Mouse (Mus musculus) bone marrow, adult 2 months (tissue): ENCODE results near the gene Dusp1.

Source experiments
- CTCF ChIP-seq: fragments of 200-500 bp; IDR thresholded peaks from 2 replicates; pipeline ENCODE4 v1.5.1; 2011; ENCODE audit warnings: low read length, control low read depth; ENCODE audit not compliant: control insufficient read depth, insufficient read depth
- POLR2A ChIP-seq: fragments of 200-500 bp; IDR thresholded peaks from 2 replicates; pipeline ENCODE4 v1.6.1; 2011; ENCODE audit warnings: low read depth, mild to moderate bottlenecking, control low read depth, low read length, borderline replicate concordance; ENCODE audit not compliant: control insufficient read depth

- TF ChIP-seq POLR2A = peak; percentile 99
- TF ChIP-seq CTCF = no peak
These were observed 53.5 kb downstream of the Dusp1 start for GRCm38 (mm10) chr17:26508345-26508960.
